Mouse (Mus musculus): Measurements from ENCODE around the gene Aamdc.

DNA sequence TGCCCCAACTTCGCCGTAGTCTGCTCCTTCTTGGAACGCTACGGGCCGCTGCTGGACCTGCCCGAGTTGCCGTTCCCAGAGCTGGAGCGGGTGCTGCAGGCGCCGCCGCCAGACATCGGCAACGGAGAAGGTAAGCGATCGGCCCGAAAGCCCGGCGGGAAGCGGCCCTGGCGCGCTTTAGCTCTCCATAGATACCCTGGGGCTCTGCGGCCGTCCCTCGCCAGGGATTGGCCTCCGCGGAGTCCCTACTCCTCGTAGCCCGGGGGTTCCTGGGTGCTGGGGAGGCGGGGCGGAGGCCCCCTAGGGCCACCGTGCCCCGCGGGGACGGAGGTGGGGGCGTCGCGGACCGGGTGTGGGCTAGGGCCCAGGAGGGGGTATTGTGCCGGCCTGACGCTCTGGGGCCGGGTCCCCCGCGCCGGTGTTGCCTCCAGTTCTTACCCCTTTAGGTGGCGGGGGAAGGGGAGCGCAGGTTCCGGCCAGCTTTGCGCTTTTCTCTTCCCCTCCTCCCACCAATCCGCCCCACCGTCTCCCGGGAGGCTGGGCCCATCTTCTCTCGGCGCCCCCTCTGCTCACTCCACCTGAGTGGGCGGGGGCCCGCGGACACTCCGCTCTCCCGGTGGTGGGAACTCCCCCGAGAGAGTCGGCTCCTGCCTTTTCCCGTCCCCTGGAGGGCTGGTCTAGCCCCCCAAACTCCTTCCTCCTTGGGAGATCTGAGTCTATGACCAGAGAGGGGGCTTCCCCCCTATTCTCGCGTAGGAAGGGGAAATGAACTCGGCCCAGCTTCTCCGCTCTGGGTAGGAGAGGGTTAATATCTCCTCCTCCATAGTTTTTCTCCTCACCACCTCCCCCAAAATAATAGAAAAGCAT lies 912 bp upstream of the Aamdc start:
- no peak for TF ChIP-seq POLR2A (IDR thresholded peaks at IDR 0.05; ENCODE audit: extremely low read depth, insufficient read depth, low read length)
- TF ChIP-seq CTCF (IDR thresholded peaks at IDR 0.05; ENCODE audit: low read depth, low read length): no peak

All from liver, adult 2 months (tissue).